Mouse (Mus musculus) brain, adult 10 weeks (tissue): ENCODE measurements around the gene Fam131a. TPM values are rescaled to one million over a fixed set of nuclear protein-coding genes. Genes with fewer than 3 reads are reported as not detected.

ENCODE experiments used
- polyA plus RNA-seq: library from polyadenylated mRNA; stranded (reverse); fragments of 350-450 nt; fragmentation: Illumina TruSeq; extraction: RNeasy Lipid Tissue Mini Kit (QIAGEN cat#74804); gene quantifications from one replicate; pipeline ENCODE4 v1.2.3, GENCODE M21; 2015; ENCODE audit warnings: low read depth, low replicate concordance

Gene Fam131a
- polyA plus RNA-seq = 314 TPM

GRCm38 (mm10) chr16:20693111-20693701, at the start of gene Fam131a:
Gene Fam131a (plus strand): TSS chr16:20693241.

GRCm38 (mm10) chr16:20651076-20651946, 41.7 kb upstream of the Fam131a start, which contains the start of gene Psmd2:
Gene Psmd2 (plus strand): TSS chr16:20651652.

GRCm38 (mm10) chr16:20668013-20668412, 25.0 kb upstream of the Fam131a start, which contains the start of gene Eif4g1:
Gene Eif4g1 (plus strand): TSS chr16:20668313.

GRCm38 (mm10) chr16:20717181-20717977, 24.3 kb downstream of the Fam131a start, which contains the start of the genes Polr2h and Clcn2:
Gene Polr2h (plus strand): TSS chr16:20717665.
Gene Clcn2 (minus strand): TSS chr16:20717746.

GRCm38 (mm10) chr16:20732925-20733730, 40.1 kb downstream of the Fam131a start, which contains the start of gene Chrd:
Gene Chrd (plus strand): TSS chr16:20733127.

GRCm38 (mm10) chr16:20733731-20734730, 41.0 kb downstream of the Fam131a start, which contains the start of gene Thpo:
Gene Thpo (minus strand): TSS chr16:20734511.

Other genes starting within 250 kb of the Fam131a start
- 62.9 TPM for gene Eif2b5, start 194.4 kb upstream of the Fam131a start, polyA plus RNA-seq
- gene Dvl3, start 176.3 kb upstream of the Fam131a start, polyA plus RNA-seq = 31.9 TPM
- gene Ap2m1, start 157.8 kb upstream of the Fam131a start, polyA plus RNA-seq = 970 TPM
- gene Abcf3, start 144.7 kb upstream of the Fam131a start, polyA plus RNA-seq = 67.5 TPM
- gene Vwa5b2, start 103.8 kb upstream of the Fam131a start, polyA plus RNA-seq = 49.4 TPM
- 4.5 TPM for gene Eef1akmt4, start 81.6 kb upstream of the Fam131a start, polyA plus RNA-seq
- gene Gm49333, start 81.6 kb upstream of the Fam131a start, polyA plus RNA-seq = not detected
- gene Alg3, start 81.5 kb upstream of the Fam131a start, polyA plus RNA-seq = 15.7 TPM
- 153 TPM for gene Camk2n2, start 72.0 kb upstream of the Fam131a start, polyA plus RNA-seq
- 29.4 TPM for gene Ece2, start 63.4 kb upstream of the Fam131a start, polyA plus RNA-seq
- gene Psmd2, start 41.6 kb upstream of the Fam131a start, polyA plus RNA-seq = 171 TPM
- 134 TPM for gene Eif4g1, start 24.9 kb upstream of the Fam131a start, polyA plus RNA-seq
- 57.7 TPM for gene Polr2h, start 24.4 kb downstream of the Fam131a start, polyA plus RNA-seq
- 55.2 TPM for gene Clcn2, start 24.5 kb downstream of the Fam131a start, polyA plus RNA-seq
- gene Chrd, start 39.9 kb downstream of the Fam131a start, polyA plus RNA-seq = 30.4 TPM
- 6.0 TPM for gene Thpo, start 41.3 kb downstream of the Fam131a start, polyA plus RNA-seq